Mouse (Mus musculus): ENCODE measurements at regions not wholly inside any gene's neighbourhood (a gene's known extent, or its start where the extent isn't known, plus 50 kb on each side); places are given as distances from the start of the nearest gene placed in this dataset.

GRCm38 (mm10) chr9:43491024-43491751, 180.5 kb downstream of the Trim29 start:
- H3K4me3 ChIP-seq, result no peak overlapping the region
- no peaks in the 10 kb centered on the region for H3K36me3 ChIP-seq
- H3K4me2 ChIP-seq, result no peak overlapping the region
- H3K27me3 ChIP-seq, result no peaks in the 10 kb centered on the region
- no peak for ATAC-seq (ENCODE audit: insufficient number of reproducible peaks, insufficient read depth, low FRiP score, low TSS enrichment, low read depth)
- H3K9ac ChIP-seq, result no peak overlapping the region
- H3K27ac ChIP-seq, result no peak overlapping the region
- no peaks in the 10 kb centered on the region for H3K9me3 ChIP-seq
- H3K4me1 ChIP-seq, result peaks cover 21% of the 10 kb centered on the region
- 64% methylated on average over 12 of the region's 12 CpGs for WGBS

- 5% methylated on average over 7 of the region's 7 CpGs for WGBS
Measured at GRCm38 (mm10) chr9:43492236-43493000, 181.8 kb downstream of the Trim29 start.

GRCm38 (mm10) chr9:43498596-43498995, 187.9 kb downstream of the Trim29 start:
- H3K27me3 ChIP-seq, result no peaks in the 10 kb centered on the region
- no peak overlapping the region for H3K27ac ChIP-seq
- H3K4me3 ChIP-seq, result no peak overlapping the region
- H3K9ac ChIP-seq, result no peak overlapping the region
- peaks cover 7% of the 10 kb centered on the region for H3K4me1 ChIP-seq
- no peaks in the 10 kb centered on the region for H3K9me3 ChIP-seq
- no peak for ATAC-seq (ENCODE audit: insufficient number of reproducible peaks, insufficient read depth, low FRiP score, low TSS enrichment, low read depth)
- no peaks in the 10 kb centered on the region for H3K36me3 ChIP-seq
- H3K4me2 ChIP-seq, result no peak overlapping the region
- 77% methylated on average over 14 of the region's 14 CpGs for WGBS

More at GRCm38 (mm10) chr9:43492236-43493000, 181.8 kb downstream of the Trim29 start:
- H3K4me3 ChIP-seq, result no peak overlapping the region
- H3K27me3 ChIP-seq, result no peaks in the 10 kb centered on the region
- H3K9ac ChIP-seq, result no peak overlapping the region
- peaks cover 21% of the 10 kb centered on the region for H3K4me1 ChIP-seq
- no peak for ATAC-seq (ENCODE audit: insufficient number of reproducible peaks, insufficient read depth, low FRiP score, low TSS enrichment, low read depth)
- H3K9me3 ChIP-seq, result no peaks in the 10 kb centered on the region
- no peaks in the 10 kb centered on the region for H3K36me3 ChIP-seq
- H3K27ac ChIP-seq, result peak overlapping the region; percentile 51
- H3K4me2 ChIP-seq, result no peak overlapping the region

- Histone ChIP-seq H3K9me3 (no peaks in the 10 kb centered on the region; the same call in 1 of the 2 replicates), H3K27me3 (no peaks in the 10 kb centered on the region), H3K9ac (no peak overlapping the region), H3K36me3 (no peaks in the 10 kb centered on the region), H3K4me2 (no peak overlapping the region), H3K4me3 (no peak overlapping the region), H3K4me1 (peaks cover 19% of the 10 kb centered on the region), H3K27ac (no peak overlapping the region)
- WGBS, result 31% methylated on average over 14 of the region's 14 CpGs
- no peak for ATAC-seq (ENCODE audit: insufficient number of reproducible peaks, insufficient read depth, low FRiP score, low TSS enrichment, low read depth)
Measured at GRCm38 (mm10) chr9:43504270-43504932, 193.8 kb downstream of the Trim29 start.

GRCm38 (mm10) chr9:43505856-43506255, 195.2 kb downstream of the Trim29 start:
- H3K9ac ChIP-seq, result no peak overlapping the region
- peaks cover 19% of the 10 kb centered on the region for H3K4me1 ChIP-seq
- ATAC-seq (ENCODE audit: insufficient number of reproducible peaks, insufficient read depth, low FRiP score, low TSS enrichment, low read depth), result no peak
- no peak overlapping the region for H3K4me2 ChIP-seq
- no peak overlapping the region for H3K27ac ChIP-seq
- H3K9me3 ChIP-seq, result no peaks in the 10 kb centered on the region; the same call in 1 of the 2 replicates
- 28% methylated on average over 4 of the region's 4 CpGs for WGBS
- H3K4me3 ChIP-seq, result no peak overlapping the region
- H3K36me3 ChIP-seq, result no peaks in the 10 kb centered on the region
- no peaks in the 10 kb centered on the region for H3K27me3 ChIP-seq

- H3K9me3 ChIP-seq, result no peaks in the 10 kb centered on the region; the same call in 1 of the 2 replicates
- no peak overlapping the region for H3K4me3 ChIP-seq
- H3K27me3 ChIP-seq, result no peaks in the 10 kb centered on the region
- H3K9ac ChIP-seq, result no peak overlapping the region
- H3K4me1 ChIP-seq, result peaks cover 17% of the 10 kb centered on the region
- WGBS, result 36% methylated on average over 6 of the region's 6 CpGs
- H3K36me3 ChIP-seq, result no peaks in the 10 kb centered on the region
- ATAC-seq (ENCODE audit: insufficient number of reproducible peaks, insufficient read depth, low FRiP score, low TSS enrichment, low read depth), result no peak
- no peak overlapping the region for H3K4me2 ChIP-seq
- no peak overlapping the region for H3K27ac ChIP-seq
Measured at GRCm38 (mm10) chr9:43506276-43506675, 195.6 kb downstream of the Trim29 start.

- Histone ChIP-seq H3K9me3 (no peaks in the 10 kb centered on the region; the same call in 1 of the 2 replicates), H3K4me1 (peaks cover 2% of the 10 kb centered on the region; the same call in 1 of the 2 replicates), H3K36me3 (no peaks in the 10 kb centered on the region), H3K4me2 (no peak overlapping the region), H3K27me3 (no peaks in the 10 kb centered on the region), H3K9ac (no peak overlapping the region), H3K4me3 (no peak overlapping the region), H3K27ac (no peak overlapping the region)
- WGBS, result 53% methylated on average over 6 of the region's 6 CpGs
- no peak for ATAC-seq (ENCODE audit: insufficient number of reproducible peaks, insufficient read depth, low FRiP score, low TSS enrichment, low read depth)
Measured at GRCm38 (mm10) chr9:43512806-43513205, 202.2 kb downstream of the Trim29 start.

GRCm38 (mm10) chr9:43514731-43515458, 204.2 kb downstream of the Trim29 start:
- no peak overlapping the region for H3K4me2 ChIP-seq
- no peak for ATAC-seq (ENCODE audit: insufficient number of reproducible peaks, insufficient read depth, low FRiP score, low TSS enrichment, low read depth)
- no peak overlapping the region for H3K4me3 ChIP-seq
- peaks cover 2% of the 10 kb centered on the region; the same call in 1 of the 2 replicates for H3K4me1 ChIP-seq
- no peak overlapping the region for H3K9ac ChIP-seq
- H3K27ac ChIP-seq, result no peak overlapping the region
- H3K27me3 ChIP-seq, result no peaks in the 10 kb centered on the region
- no peaks in the 10 kb centered on the region for H3K36me3 ChIP-seq
- 78% methylated on average over 16 of the region's 16 CpGs for WGBS
- H3K9me3 ChIP-seq, result no peaks in the 10 kb centered on the region

GRCm38 (mm10) chr9:43520931-43521330, 210.3 kb downstream of the Trim29 start:
- Histone ChIP-seq H3K36me3 (no peaks in the 10 kb centered on the region), H3K27ac (no peak overlapping the region), H3K4me2 (no peak overlapping the region), H3K4me1 (peaks cover 6% of the 10 kb centered on the region), H3K4me3 (no peak overlapping the region), H3K9ac (no peak overlapping the region), H3K27me3 (no peaks in the 10 kb centered on the region), H3K9me3 (no peaks in the 10 kb centered on the region)
- WGBS, result 87% methylated on average over 3 of the region's 3 CpGs
- ATAC-seq (ENCODE audit: insufficient number of reproducible peaks, insufficient read depth, low FRiP score, low TSS enrichment, low read depth), result no peak

GRCm38 (mm10) chr9:43524947-43525565, 214.4 kb downstream of the Trim29 start:
- H3K27ac ChIP-seq, result no peak overlapping the region
- H3K27me3 ChIP-seq, result 0 out of 2 replicates have a peak, but pooled peaks cover 5% of the 10 kb centered on the region
- no peaks in the 10 kb centered on the region for H3K9me3 ChIP-seq
- H3K4me2 ChIP-seq, result no peak overlapping the region
- WGBS, result 74% methylated on average over 4 of the region's 4 CpGs
- H3K36me3 ChIP-seq, result no peaks in the 10 kb centered on the region
- H3K9ac ChIP-seq, result no peak overlapping the region
- H3K4me3 ChIP-seq, result no peak overlapping the region
- no peak for ATAC-seq (ENCODE audit: insufficient number of reproducible peaks, insufficient read depth, low FRiP score, low TSS enrichment, low read depth)
- H3K4me1 ChIP-seq, result peaks cover 16% of the 10 kb centered on the region

- no peaks in the 10 kb centered on the region for H3K36me3 ChIP-seq
- H3K4me3 ChIP-seq, result no peak overlapping the region
- no peak overlapping the region for H3K27ac ChIP-seq
- H3K4me2 ChIP-seq, result no peak overlapping the region
- no peak for ATAC-seq (ENCODE audit: insufficient number of reproducible peaks, insufficient read depth, low FRiP score, low TSS enrichment, low read depth)
- no peaks in the 10 kb centered on the region for H3K9me3 ChIP-seq
- peaks cover 9% of the 10 kb centered on the region; the same call in 1 of the 2 replicates for H3K4me1 ChIP-seq
- 75% methylated on average over 2 of the region's 2 CpGs for WGBS
- H3K9ac ChIP-seq, result no peak overlapping the region
- H3K27me3 ChIP-seq, result 0 out of 2 replicates have a peak, but pooled peaks cover 4% of the 10 kb centered on the region
Measured at GRCm38 (mm10) chr9:43532187-43532586, 211.6 kb upstream of the Nectin1 start.
